Mouse (Mus musculus): ENCODE measurements around the gene Siva1.

Siva1 gene

DNA sequence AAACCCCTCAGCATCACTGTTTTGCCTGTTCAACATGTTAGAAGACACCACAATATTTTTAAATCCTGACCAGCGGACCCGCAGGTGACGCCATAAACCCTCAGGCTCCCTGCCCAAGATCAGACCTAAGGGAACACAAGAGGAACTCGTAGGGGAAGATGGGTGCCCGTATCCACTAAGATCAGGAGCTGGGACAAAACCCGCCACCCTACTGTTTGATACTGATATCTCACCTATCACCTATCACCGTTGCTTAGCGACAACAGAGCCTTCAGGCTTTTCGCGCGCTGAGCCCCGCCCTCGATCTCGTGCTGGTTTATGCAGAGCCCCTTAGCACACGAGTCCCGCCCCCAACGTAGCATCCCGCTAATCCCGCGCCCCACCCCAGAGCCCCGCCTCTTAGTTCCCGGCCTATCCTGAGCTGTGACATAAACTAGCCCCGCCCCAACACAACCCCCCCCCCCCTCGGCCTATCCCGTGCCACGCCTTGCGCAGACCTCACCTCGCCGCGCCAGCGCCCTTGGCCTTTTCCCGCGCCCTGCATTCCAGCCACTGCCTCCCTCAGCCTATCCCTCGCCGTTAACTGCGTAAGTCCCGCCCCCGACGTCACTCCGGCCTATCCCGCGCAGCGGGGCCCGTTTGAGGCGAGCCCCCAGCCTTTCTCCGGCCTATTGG lies at the start of gene Siva1:
Gene Siva1, plus strand, starts transcription at position 500 of the 675 bp plus-strand sequence.
- peak; percentile 95 for DNase-seq (ENCODE audit: low read depth)

DNA sequence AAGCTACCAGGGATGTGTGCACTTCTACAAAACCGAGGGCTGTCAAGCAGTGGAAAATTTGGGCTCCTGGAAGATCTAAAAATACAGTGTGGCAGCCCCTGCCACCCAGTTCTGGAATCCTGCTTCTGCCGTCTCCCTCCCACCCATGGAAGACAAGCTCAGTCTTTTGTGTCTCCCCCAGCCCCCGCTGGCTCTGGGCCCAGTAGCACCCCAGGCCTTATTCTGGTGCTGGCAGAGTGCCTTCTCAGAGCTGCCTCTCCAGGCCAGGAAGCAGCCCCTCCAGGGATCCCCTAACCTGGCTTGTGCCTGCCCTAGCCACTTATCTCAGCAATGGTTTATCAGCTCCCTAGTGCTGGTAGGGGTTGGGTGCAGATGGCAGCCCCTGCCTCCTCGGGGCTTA lies 49.5 kb upstream of the Siva1 start:
- no peak for DNase-seq (ENCODE audit: low read depth)

DNA sequence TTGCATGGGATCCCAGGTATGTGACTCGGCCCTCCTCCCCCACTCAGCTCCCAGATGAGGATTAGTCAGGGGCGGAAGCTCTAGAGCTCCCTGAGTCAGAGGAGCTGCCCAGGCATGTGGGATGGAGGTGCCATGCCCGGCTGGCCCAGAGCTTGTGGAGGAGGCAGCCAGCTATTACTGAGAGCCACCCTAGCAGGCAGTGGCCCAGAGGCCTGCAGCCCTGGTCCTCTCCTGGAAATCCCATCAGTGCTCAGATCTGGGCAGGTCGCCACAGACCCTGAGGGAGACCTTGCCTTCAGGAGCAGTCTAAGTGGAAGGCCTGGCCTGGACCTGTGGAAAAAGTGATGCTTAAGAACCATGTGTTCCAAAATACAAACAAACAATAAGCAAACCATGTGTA lies 48.9 kb upstream of the Siva1 start:
- DNase-seq (ENCODE audit: low read depth): no peak

DNA sequence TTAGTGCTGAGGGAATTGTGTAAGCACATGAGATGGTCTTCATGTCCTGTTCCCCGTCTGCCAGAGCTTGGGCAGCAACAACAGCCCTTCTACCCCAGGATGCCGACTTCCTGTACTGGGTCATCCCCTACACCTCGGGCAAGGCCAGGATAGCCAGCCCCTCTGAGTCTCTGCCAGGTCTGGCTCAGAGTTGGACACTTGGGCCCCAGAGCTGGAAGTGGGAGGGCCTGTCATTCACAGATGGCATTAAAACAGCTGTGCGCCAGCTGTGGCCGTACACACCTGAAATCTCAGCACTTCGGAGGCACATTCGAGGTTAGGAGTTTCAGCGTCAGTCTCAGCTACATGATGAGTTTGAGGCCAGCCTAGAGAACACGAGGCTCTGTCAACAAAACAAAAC lies 48.0 kb upstream of the Siva1 start:
- DNase-seq (ENCODE audit: low read depth): no peak

DNA sequence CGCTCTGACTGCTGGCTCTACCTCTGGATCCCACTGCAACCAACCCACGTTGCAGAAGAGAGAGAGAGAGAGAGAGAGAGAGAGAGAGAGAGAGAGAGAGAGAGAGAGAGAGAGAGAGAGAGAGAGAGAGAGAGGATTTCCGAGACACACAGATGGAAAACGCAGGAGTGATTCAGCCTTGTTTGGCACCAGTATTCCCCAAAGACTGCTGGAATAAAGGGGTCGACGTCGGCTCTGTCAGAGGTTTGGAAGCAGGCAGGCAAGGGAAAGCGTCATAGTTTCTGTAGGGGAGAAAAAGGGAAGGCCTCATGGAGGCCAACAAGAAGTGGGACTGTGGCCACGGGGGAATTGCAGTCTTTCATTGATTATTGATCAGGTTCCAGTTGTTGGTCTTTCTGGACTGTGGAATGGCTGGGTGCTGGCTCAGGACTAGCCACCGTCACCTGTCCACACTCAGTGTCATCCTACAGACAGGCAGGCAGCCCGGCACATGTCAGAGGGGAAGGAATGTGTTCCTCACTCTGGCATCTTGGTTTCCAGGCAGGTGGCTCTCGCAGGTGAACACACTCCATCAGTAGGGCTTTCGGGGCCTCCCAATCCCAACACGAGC lies 47.5 kb upstream of the Siva1 start:
- DNase-seq (ENCODE audit: low read depth): no peak

DNA sequence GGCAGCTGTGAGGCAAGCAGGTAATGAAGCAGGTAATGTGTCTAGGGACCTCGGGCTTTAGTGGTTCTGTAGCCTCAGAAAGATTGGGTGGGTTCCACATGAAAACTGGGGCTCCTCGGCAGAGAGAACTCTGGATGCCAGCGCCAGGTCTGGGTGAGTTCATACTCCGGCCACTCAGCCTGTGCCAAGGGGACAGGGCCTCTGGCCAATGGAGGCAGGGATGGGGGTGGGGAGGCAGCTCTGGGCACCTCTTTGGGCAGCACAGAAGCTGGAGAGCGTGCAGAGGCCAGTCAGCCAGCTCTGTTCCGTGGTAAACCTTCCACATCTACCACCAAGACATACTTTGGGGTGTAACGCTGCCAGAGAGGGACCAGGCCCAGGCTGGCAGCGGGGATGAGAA lies 46.9 kb upstream of the Siva1 start:
- no peak for DNase-seq (ENCODE audit: low read depth)

DNA sequence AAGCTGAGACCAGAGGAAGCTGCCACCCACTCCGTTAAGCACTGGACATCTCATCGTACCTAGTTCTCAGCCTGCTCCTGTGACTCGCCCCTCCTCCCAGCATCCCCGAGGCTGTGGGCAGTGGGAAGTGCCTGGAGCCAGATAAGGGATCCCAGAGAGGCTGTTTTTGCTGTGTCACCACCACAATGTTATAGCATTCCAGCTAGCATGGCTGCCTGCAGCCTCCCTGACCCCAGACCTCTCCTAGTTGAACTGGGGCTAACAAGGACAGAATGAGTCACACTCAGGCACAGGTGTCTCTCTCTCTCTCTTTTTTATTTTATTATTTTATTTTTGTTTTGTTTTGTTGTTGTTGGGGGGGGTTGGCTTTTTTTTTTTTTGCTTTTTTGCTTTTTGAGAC lies 45.3 kb upstream of the Siva1 start:
- no peak for DNase-seq (ENCODE audit: low read depth)

DNA sequence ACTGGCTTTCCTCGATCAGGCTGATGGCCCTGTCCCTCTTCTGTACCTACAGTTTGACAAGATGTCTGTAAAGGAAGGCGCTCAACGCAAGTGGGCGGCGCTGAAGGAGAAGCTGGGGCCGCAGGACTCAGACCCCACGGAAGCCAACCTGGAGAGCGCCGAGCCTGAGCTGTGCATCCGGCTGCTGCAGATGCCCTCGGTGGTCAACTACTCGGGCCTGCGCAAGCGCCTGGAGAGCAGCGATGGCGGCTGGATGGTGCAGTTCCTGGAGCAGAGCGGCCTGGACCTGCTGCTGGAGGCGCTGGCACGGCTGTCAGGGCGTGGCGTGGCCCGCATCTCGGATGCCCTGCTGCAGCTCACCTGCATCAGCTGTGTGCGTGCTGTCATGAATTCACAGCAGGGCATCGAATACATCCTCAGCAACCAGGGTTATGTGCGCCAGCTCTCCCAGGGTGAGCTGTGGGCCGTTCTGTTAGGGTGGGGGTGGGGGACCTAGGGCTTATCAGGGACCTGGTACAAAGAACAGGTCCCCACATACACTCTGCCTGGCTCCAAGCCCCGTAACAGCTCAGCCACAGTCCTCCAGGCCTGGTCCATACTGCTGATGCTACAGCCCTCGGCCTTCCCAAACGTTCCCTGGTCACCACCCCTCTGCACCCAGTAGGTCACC lies 44.4 kb upstream of the Siva1 start:
- DNase-seq (ENCODE audit: low read depth): no peak

DNA sequence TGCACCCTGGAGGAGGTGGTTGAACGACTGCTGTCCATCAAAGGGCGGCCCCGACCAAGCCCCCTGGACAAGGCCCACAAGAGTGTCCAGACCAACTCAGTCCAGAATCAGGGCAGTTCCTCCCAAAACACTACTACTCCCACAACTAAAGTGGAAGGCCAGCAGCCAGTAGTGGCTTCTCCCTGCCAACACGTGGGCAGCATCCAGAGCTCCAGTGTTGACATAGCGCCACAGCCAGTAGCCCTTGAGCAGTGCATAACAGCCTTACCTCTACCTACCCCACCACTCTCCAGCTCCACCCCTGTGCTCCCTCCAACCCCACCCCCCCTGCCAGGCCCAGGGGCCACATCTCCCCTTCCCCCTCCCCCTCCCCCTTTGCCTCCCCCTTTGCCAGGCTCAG lies 40.5 kb upstream of the Siva1 start:
- no peak for DNase-seq (ENCODE audit: low read depth)

DNA sequence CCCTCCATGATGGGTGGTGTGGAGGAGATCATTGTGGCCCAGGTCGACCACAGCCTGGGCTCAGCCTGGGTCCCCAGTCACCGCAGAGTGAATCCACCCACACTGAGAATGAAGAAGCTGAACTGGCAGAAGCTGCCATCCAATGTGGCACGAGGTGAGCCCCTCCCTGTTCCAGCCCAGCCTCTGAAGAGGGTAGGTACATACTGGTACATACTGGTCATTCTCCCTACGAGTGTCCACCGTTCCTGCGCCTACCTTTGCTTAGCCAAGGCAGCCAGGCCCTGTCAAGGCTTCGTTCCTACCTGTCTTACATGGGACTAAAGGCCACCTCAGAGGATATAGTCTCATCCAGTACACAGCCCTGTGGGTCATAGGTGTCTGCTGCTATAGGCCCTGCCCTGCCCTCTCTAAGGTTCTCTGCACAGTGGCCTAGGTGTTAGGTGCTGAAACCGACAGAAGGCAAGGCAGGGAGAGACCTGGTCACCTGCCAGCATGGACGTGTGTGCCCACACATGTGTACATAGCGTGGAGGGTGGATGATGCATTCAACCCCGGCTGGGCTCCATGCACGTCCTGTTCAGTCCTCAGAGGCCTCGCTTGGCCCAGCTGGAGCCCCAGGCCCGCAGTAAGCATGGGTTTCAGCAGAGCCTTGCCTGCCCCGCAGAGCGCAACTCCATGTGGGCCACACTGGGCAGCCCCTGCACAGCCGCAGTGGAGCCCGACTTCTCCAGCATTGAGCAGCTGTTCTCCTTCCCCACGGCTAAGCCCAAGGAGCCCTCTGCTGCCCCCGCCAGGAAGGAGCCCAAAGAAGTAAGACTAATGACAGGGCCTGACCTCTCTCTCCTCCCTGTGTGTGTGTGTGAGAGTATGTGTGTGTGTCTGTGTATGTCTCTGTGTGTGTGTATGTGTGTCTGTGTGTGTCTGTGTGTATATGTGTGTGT lies 39.5 kb upstream of the Siva1 start:
- no peak for DNase-seq (ENCODE audit: low read depth)

DNA sequence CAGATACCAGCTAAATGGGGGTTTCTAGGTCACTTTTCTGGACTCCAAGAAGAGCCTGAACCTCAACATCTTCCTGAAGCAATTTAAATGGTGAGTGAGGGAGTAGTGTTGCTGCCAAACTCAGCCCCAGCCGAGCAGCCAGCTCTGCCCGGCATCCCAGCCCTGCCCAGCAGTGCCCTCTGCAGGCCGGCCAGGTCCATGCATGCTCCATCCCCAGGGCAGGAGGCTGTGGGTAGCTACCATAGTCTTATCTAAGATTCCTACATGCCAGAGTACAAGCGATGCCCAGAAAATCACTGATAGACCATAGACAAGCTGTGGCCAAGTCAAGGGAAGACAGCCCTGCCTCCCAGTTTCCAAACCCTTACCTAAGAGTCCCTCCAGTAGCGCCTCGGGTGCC lies 38.7 kb upstream of the Siva1 start:
- DNase-seq (ENCODE audit: low read depth): no peak

DNA sequence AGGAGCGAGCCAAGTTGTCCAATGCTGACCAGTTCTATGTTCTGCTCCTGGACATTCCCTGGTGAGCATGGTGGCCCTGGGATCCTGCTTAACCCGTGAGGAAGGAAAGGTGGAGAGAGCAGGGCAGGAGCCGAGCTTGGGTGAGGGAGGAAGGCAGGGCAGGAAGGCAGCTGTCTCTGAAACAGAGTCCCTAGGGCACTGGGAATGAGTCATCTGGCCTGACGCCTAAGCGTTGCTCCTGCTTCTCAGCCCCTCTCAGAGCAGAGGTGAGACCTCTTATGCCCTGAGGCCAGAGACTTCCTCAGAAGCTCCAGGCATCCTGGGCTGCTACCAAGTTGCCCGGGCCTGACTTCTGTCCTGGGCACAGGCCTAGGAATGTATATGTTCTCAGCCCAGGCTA lies 37.5 kb upstream of the Siva1 start:
- DNase-seq (ENCODE audit: low read depth): no peak

DNA sequence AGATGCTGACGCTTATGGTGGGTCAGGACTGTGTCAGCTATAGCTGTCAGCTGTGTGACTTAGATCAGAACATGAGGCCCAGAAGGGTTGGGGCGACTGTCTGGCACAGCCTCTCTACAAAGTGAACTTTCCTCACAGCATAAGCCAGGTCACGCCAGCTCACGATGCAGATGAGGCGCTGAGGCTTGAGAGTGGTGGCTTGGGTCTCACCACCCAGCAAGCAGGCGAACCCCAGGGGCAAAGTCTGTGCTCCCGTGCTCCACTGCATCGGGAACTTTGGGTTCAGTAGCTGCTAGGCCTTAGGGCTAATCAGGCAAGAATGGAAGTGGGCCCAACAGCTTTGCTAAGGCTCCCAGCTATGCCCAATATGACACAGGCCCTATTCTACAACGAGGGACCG lies 35.4 kb upstream of the Siva1 start:
- DNase-seq (ENCODE audit: low read depth): no peak

DNA sequence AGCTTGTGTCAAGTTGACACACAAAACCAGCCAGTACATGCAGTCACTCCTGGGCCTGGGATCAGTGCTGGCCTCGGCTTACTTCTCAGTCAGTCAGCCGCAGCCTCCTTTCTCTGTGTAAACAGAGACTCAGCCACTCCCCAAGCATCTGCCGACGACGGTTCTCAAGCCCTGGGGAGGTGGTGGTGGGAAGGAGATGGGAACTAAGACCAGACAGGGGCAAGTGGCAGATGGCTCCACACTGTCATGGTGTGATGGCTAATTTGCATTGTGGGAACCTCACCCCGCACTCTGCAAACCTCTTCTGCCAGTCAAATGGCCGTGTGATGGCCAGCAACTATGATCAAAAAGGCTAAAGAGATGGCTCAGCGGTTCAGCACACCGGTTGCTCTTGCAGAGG lies 27.8 kb upstream of the Siva1 start:
- DNase-seq (ENCODE audit: low read depth): no peak

DNA sequence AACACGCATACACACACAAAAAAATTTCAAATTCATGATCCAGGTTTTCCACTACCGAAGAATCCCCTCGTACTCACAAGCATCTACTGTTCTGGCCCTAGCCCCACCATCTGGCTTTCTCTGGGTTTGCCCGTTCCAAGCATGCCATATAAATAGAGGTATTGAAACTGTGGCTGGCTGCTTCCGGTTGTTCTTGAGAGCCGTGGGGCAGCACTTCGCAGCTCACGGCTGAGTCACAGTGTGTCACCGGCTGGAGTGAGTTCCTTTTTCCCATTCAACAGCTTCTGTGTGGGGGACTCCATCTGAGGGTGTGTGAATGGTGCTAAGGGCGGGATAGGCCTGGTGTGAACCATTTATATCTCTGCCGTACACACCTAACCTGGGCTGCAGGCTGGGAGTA lies 27.3 kb upstream of the Siva1 start:
- no peak for DNase-seq (ENCODE audit: low read depth)

DNA sequence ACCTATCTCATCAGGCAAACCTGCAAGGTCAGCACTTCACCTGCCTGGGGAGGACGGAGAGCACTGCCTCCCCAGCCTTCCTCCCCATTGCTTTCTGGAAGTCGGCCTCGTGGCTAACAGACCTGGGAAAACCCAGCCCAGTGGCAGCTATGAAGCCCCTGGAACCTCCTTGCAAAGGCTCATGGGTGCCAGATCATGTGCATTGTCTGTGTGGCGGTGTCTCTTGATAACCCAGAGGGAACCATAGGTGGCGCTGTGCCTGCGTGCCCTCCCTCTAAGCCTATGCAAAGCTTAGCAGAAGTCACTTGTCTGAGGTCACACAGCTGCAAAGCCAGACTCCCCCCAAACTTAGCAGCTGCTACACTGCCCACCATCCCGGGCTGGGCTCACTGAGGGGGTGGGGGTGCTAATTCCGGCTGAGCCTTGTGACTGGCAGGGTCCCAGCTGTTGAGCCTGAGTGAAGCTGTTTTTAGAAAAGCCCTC lies 26.5 kb upstream of the Siva1 start:
- DNase-seq (ENCODE audit: low read depth): peak; percentile 64

DNA sequence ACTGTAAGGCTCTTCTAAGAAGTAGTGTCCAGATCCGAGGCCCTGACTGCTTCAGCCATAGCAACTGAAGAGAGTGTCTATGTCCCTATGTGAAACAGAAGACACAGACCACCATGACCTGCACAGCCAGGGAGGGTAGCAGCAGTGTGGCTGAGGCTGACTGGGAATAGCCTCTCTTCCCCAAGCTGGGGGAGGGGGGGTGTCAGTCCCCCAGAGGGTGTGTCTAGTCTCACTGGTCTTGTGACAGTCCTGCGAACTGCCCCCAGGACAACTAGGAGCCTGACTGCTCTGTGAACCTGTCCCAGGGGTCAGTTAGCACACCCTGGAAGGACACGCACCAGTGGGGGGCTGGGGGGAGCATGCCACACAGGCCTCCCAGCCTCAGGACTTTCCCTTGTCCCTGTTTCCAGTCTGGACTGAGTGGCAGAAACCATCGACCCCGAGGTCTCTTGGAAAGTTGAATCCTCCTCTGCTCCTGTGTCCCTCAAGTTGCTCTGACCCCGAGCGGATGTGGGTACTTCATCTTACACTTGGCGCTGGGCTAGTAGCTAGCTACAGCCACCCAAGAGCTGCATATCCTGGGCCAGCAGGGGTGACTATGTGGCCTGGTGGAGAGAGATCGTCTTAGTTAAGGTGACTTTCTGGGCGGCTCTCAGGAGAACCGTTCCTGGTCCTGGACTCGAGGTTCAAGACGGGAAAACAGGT lies 25.3 kb upstream of the Siva1 start:
- no peak for DNase-seq (ENCODE audit: low read depth)

DNA sequence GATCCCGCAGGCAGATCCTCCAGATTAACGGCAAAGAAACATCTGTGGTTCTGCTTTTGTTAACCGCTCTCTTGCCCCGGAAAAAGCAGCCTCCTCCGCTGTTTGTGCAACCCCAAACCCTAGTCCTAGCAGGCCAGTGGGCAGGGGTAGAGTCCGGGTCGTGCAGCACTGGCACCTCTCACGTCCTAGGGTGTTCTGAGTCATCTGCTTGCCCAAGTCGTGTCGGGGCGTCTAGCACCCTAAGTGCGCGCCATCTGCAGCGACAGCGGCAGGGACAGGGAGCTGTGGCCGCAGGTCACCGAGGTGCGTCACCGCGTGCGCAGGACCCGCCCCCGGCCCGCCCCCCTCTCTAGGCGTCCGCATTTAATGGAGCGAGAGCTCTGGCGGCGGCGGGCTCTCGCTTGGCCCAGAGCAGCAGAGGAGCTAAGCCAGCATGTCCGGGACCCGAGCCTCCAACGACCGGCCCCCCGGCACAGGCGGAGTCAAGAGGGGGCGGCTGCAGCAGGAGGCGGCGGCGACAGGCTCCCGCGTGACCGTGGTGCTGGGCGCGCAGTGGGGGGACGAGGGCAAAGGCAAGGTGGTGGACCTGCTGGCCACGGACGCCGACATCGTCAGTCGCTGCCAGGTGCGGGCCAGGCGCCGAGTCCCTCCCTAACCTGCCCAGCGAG lies 24.7 kb upstream of the Siva1 start, which contains the start of gene Adssl1:
Gene Adssl1, plus strand, starts transcription at position 360 of the 668 bp plus-strand sequence.
- DNase-seq (ENCODE audit: low read depth): no peak

DNA sequence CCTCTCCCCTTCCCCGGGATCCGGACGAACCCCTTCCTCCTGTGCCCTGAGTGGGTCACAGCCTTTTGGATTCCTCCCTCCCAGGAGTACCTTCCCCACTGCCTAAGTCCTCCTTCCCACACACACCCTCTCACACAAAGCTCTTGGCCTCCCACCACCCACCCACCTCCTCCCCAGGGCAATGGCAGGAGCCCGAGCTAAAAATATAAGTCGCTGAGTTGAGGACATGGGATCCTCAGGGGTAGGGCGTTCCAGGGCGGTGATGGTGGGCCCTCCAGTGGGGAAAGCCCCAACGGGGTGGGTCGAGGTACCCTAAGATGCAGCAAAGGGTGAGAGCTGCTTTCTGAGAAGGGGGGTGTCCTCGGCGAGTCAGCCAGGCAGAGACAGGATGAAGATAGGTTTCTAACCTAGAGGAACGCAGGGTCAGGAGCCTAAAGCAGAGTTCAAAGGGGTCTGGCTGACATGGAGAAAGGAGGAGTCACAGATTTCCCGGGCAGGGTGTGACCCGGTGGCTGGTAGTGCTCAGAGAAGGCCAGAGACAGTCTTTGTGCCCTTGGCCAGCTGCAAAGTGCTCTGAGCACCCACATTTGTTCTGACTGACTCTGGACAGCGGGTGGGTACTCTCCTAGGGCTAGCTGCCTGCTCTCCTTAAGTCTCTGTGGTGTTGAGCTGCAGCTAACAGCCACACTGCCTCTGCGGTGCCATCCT lies 24.0 kb upstream of the Siva1 start:
- DNase-seq (ENCODE audit: low read depth): no peak

DNA sequence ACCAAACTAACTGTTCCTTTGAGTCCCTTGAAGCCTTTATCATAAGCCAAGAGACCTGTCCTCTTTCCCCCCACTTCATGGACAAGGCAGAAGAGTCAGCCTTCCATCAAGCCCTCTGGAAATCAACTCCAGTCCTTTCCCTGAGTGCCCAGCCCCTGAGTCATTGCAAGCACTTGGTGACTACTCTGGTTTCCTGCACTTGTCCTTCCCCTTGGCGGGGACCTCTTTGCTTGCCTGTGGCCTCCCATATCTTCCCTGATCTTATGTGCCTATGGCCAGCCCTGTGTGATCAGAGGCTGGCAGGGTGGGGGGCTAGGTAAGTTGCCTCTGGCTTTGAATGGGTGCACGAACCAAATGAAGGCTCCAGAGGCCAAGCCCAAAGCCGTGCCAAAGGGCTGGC lies 22.6 kb upstream of the Siva1 start:
- DNase-seq (ENCODE audit: low read depth): no peak
